Comparison of ENCODE assay signal across 8 mouse cellular contexts in genomic region chr4:141134031-141134441, GRCm38 (mm10). TPM values are rescaled to one million over a fixed set of nuclear protein-coding genes. Genes with fewer than 3 reads are reported as not detected.
DNase-seq lines count a peak whose midpoint lies in the region; ATAC-seq and TF ChIP-seq lines count a peak whose summit lies in the region.

No protein-coding gene starts in this region.

- intact Hi-C loops in heart, postnatal 10 days (cut with DNase I), result no loop called here

- H3K4me2 ChIP-seq in heart, embryonic 15.5 days, result no peak overlapping the region
- peak overlapping the region; percentile 55 for H3K4me2 ChIP-seq in intestine, postnatal 0 days (replicated peaks; ENCODE audit: low read depth)
- peak overlapping the region; percentile 4; the same call in 1 of the 2 replicates for H3K4me2 ChIP-seq in midbrain, embryonic 13.5 days (replicated peaks)

- no peak overlapping the region for H3K9ac ChIP-seq in heart, embryonic 15.5 days
- 0 out of 2 replicates have a peak overlapping the region, but pooled peaks have one; percentile 17 for H3K9ac ChIP-seq in intestine, postnatal 0 days (ENCODE audit: low read depth, low read length)
- H3K9ac ChIP-seq in midbrain, embryonic 13.5 days (replicated peaks), result 0 out of 2 replicates have a peak overlapping the region, but pooled peaks have one; percentile 3

- no peaks in the 10 kb centered on the region for H3K27me3 ChIP-seq in heart, embryonic 15.5 days
- no peaks in the 10 kb centered on the region for H3K27me3 ChIP-seq in embryonic facial prominence, embryonic 10.5 days (replicated peaks; ENCODE audit: low read depth, poor library complexity, severe bottlenecking)
- no peaks in the 10 kb centered on the region for H3K27me3 ChIP-seq in intestine, postnatal 0 days (replicated peaks; ENCODE audit: control insufficient read depth, insufficient read depth, low read length)
- H3K27me3 ChIP-seq in midbrain, embryonic 13.5 days, result no peaks in the 10 kb centered on the region

- 51% methylated on average over 8 of the region's 8 CpGs for WGBS in heart, embryonic 15.5 days
- WGBS in embryonic facial prominence, embryonic 10.5 days, result 36% methylated on average over 8 of the region's 8 CpGs
- WGBS in intestine, postnatal 0 days, result 37% methylated on average over 8 of the region's 8 CpGs
- WGBS in midbrain, embryonic 13.5 days, result 10% methylated on average over 8 of the region's 8 CpGs

- no peak for ATAC-seq in heart, embryonic 15.5 days (replicated peaks; ENCODE audit: insufficient number of reproducible peaks, insufficient read depth, low FRiP score, low read depth)
- ATAC-seq in intestine, postnatal 0 days, result peak; percentile 32; the same call in 1 of the 2 replicates
- no peak for ATAC-seq in midbrain, embryonic 13.5 days

- H3K4me1 ChIP-seq in heart, embryonic 15.5 days (replicated peaks), result peaks cover 79% of the 10 kb centered on the region
- H3K4me1 ChIP-seq in embryonic facial prominence, embryonic 10.5 days, result peaks cover 84% of the 10 kb centered on the region
- peaks cover 43% of the 10 kb centered on the region for H3K4me1 ChIP-seq in intestine, postnatal 0 days (replicated peaks; ENCODE audit: control insufficient read depth, insufficient read depth, low read length)
- H3K4me1 ChIP-seq in midbrain, embryonic 13.5 days (replicated peaks), result peaks cover 75% of the 10 kb centered on the region

- H3K36me3 ChIP-seq in heart, embryonic 15.5 days, result no peaks in the 10 kb centered on the region
- peaks cover 37% of the 10 kb centered on the region for H3K36me3 ChIP-seq in embryonic facial prominence, embryonic 10.5 days (replicated peaks)
- H3K36me3 ChIP-seq in intestine, postnatal 0 days (ENCODE audit: control insufficient read depth, insufficient read depth), result no peaks in the 10 kb centered on the region
- no peaks in the 10 kb centered on the region for H3K36me3 ChIP-seq in midbrain, embryonic 13.5 days

- no peak for DNase-seq in heart, postnatal 10 days
- no peak for DNase-seq in embryonic facial prominence, embryonic 10.5 days (ENCODE audit: low spot score)
- DNase-seq in cerebellum, postnatal 4 days (ENCODE audit: low spot score in 2 of 2), result no peak
- no peak for DNase-seq in thymus, adult 18-20 months
- DNase-seq in right cerebral cortex, postnatal 36 days (ENCODE audit: low spot score in 2 of 2), result no peak

- no peaks in the 10 kb centered on the region for H3K9me3 ChIP-seq in heart, embryonic 15.5 days (replicated peaks)
- H3K9me3 ChIP-seq in embryonic facial prominence, embryonic 10.5 days, result no peaks in the 10 kb centered on the region
- no peaks in the 10 kb centered on the region for H3K9me3 ChIP-seq in intestine, postnatal 0 days (ENCODE audit: control insufficient read depth)
- no peaks in the 10 kb centered on the region for H3K9me3 ChIP-seq in midbrain, embryonic 13.5 days

- H3K4me3 ChIP-seq in heart, embryonic 15.5 days, result no peak overlapping the region
- no peak overlapping the region for H3K4me3 ChIP-seq in embryonic facial prominence, embryonic 10.5 days
- H3K4me3 ChIP-seq in intestine, postnatal 0 days (ENCODE audit: low read depth, low read length), result no peak overlapping the region
- H3K4me3 ChIP-seq in midbrain, embryonic 13.5 days (replicated peaks), result no peak overlapping the region

- no peak for TF ChIP-seq CTCF in intestine, postnatal 0 days (IDR thresholded peaks at IDR 0.05; ENCODE audit: low read depth)

- H3K27ac ChIP-seq in heart, embryonic 15.5 days, result peak overlapping the region; percentile 54
- H3K27ac ChIP-seq in embryonic facial prominence, embryonic 10.5 days (replicated peaks), result peak overlapping the region; percentile 37
- H3K27ac ChIP-seq in intestine, postnatal 0 days (ENCODE audit: low read depth, low read length), result peak overlapping the region; percentile 86
- peak overlapping the region; percentile 70 for H3K27ac ChIP-seq in midbrain, embryonic 13.5 days

RNA-seq across cellular contexts. Expression of gene Szrd1, which starts 5.5 kb away (rescaled TPM):
- 30.1 and 32.8 TPM in 2 replicates for polyA plus RNA-seq in heart, embryonic 15.5 days (2015; fragmentation: Nextera tagmentation; extraction: Ambion mirVana)
- 100 to 1,000 TPM in 1 of 2 experiments, 10 to 100 TPM in 1; 92.4 to 108 TPM for total RNA-seq in heart, postnatal 10 days (2021)
- 37.4 and 39.0 TPM in 2 replicates for polyA plus RNA-seq in embryonic facial prominence, embryonic 10.5 days (2016; fragmentation: Nextera tagmentation; extraction: Ambion mirVana)
- 35.0 TPM in 2 replicates for polyA plus RNA-seq in intestine, postnatal 0 days (2015; fragmentation: Nextera tagmentation; extraction: Ambion mirVana)
- 26.0 and 30.7 TPM in 2 replicates for polyA plus RNA-seq in midbrain, embryonic 13.5 days (2015; fragmentation: Nextera tagmentation; extraction: Ambion mirVana)

RNA-seq across cellular contexts. Expression of gene Fbxo42, which starts 13.7 kb away (rescaled TPM):
- 10.3 and 15.3 TPM in 2 replicates for polyA plus RNA-seq in heart, embryonic 15.5 days (2015; fragmentation: Nextera tagmentation; extraction: Ambion mirVana)
- 10 to 100 TPM; 14.7 to 15.6 TPM for total RNA-seq in heart, postnatal 10 days (2021)
- polyA plus RNA-seq in embryonic facial prominence, embryonic 10.5 days (2016; fragmentation: Nextera tagmentation; extraction: Ambion mirVana), result 29.3 and 30.6 TPM in 2 replicates
- 11.6 and 14.3 TPM in 2 replicates for polyA plus RNA-seq in intestine, postnatal 0 days (2015; fragmentation: Nextera tagmentation; extraction: Ambion mirVana)
- polyA plus RNA-seq in midbrain, embryonic 13.5 days (2015; fragmentation: Nextera tagmentation; extraction: Ambion mirVana), result 22.9 and 26.3 TPM in 2 replicates

RNA-seq across cellular contexts. Expression of gene Spata21, which starts 45.9 kb away (rescaled TPM):
- 0.26 TPM in 1 of 2 replicates, not detected in the other for polyA plus RNA-seq in heart, embryonic 15.5 days (2015; fragmentation: Nextera tagmentation; extraction: Ambion mirVana)
- not detected for total RNA-seq in heart, postnatal 10 days (2021)
- polyA plus RNA-seq in embryonic facial prominence, embryonic 10.5 days (2016; fragmentation: Nextera tagmentation; extraction: Ambion mirVana), result 0.05 and 0.11 TPM in 2 replicates
- 0.12 and 0.33 TPM in 2 replicates for polyA plus RNA-seq in intestine, postnatal 0 days (2015; fragmentation: Nextera tagmentation; extraction: Ambion mirVana)
- 0.22 TPM in 1 of 2 replicates, not detected in the other for polyA plus RNA-seq in midbrain, embryonic 13.5 days (2015; fragmentation: Nextera tagmentation; extraction: Ambion mirVana)

RNA-seq across cellular contexts. Expression of gene Necap2, which starts 55.9 kb away (rescaled TPM):
- polyA plus RNA-seq in heart, embryonic 15.5 days (2015; fragmentation: Nextera tagmentation; extraction: Ambion mirVana), result 38.6 and 52.4 TPM in 2 replicates
- total RNA-seq in heart, postnatal 10 days (2021), result 10 to 100 TPM; 33.3 to 34.3 TPM
- 65.6 and 69.4 TPM in 2 replicates for polyA plus RNA-seq in embryonic facial prominence, embryonic 10.5 days (2016; fragmentation: Nextera tagmentation; extraction: Ambion mirVana)
- polyA plus RNA-seq in intestine, postnatal 0 days (2015; fragmentation: Nextera tagmentation; extraction: Ambion mirVana), result 103 TPM in 2 replicates
- 47.2 and 52.3 TPM in 2 replicates for polyA plus RNA-seq in midbrain, embryonic 13.5 days (2015; fragmentation: Nextera tagmentation; extraction: Ambion mirVana)
